Mouse (Mus musculus) small intestine, adult 2 months (tissue): Measurements from ENCODE around the gene Myt1l.

Experiments
- CTCF ChIP-seq: fragments of 200-500 bp; IDR thresholded peaks from 2 replicates; pipeline ENCODE4 v1.5.1; 2012; ENCODE audit warnings: low read depth, mild to moderate bottlenecking, control low read depth, inconsistent platforms, low read length, moderate library complexity, mixed read lengths; ENCODE audit not compliant: insufficient replicate concordance, insufficient read length; ENCODE audit errors: extremely low read depth
- POLR2A ChIP-seq: fragments of 200-500 bp; IDR thresholded peaks from 2 replicates; pipeline ENCODE4 v1.6.1; 2012; ENCODE audit warnings: low read depth, mild to moderate bottlenecking, control low read depth, inconsistent platforms, low read length, moderate library complexity

DNA sequence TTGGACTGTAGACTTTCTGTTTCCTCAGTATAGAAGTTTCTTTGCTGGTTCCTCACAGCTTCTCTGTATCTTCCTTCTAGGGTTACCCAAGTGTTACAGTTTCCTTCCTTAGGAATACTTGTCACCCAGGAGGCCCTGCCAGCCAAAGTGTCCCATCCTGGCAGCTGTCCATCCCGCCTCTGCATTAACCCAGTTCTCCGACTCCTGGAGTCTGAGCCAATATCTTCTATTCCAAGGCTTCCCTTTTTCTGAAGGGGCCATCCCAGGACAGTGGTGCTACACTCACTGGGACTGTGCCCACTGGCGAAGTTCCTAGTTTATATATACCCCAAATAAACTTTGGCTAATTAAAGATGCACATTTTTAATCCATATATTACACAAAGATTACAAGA lies 227.7 kb downstream of the Myt1l start:
- TF ChIP-seq CTCF (no peak), POLR2A (no peak)
